Mouse (Mus musculus): ENCODE results near the gene Elmod2.

DNA sequence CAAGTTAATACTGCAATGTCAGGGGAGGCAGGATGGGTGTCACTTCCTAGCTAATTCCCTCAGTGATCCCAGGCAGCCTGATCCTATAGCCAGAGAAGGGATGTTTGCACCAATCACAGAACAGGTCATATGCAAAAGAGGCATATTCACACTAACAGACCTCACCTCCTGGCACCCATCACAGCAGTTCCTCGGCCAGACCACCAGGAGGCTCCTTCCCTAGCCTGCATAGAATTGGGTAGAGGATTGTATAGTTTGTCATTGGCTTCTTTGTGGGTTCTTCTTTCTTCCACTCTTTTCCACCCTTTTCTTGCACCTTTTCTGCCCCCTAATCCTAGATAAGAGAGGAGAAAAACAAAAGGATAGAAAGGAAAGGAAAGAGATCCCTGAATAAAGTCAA lies 32.2 kb downstream of the Elmod2 start:
- peak; percentile 43; the same call in 1 of the 2 replicates for TF ChIP-seq CTCF (IDR thresholded peaks at IDR 0.05; ENCODE audit: extremely low read depth, insufficient read length, insufficient replicate concordance, low read depth, low read length)
- TF ChIP-seq POLR2A (IDR thresholded peaks at IDR 0.05; ENCODE audit: low read depth, low read length): no peak

Measured in small intestine, adult 2 months (tissue).